Mouse (Mus musculus): Measurements from ENCODE around the gene Lysmd1. TPM values are rescaled to one million over a fixed set of nuclear protein-coding genes. Genes with fewer than 3 reads are reported as not detected.

Gene Lysmd1
- polyA plus RNA-seq, 1 experiment from 2014 or later = 19.1 TPM

GRCm38 (mm10) chr3:95178948-95179347 is 45.1 kb downstream of the Lysmd1 start:
- H3K4me1 ChIP-seq = peaks cover 2% of the 10 kb centered on the region; the same call in 1 of the 2 replicates
- H3K4me2 ChIP-seq (replicated peaks) = no peak overlapping the region
- H3K4me3 ChIP-seq = no peak overlapping the region
- ATAC-seq (ENCODE audit: low FRiP score, low read depth) = no peak
- 82% methylated on average over 5 of the region's 5 CpGs for WGBS
- H3K9ac ChIP-seq = no peak overlapping the region
- peaks cover 3% of the 10 kb centered on the region; the same call in 1 of the 2 replicates for H3K27me3 ChIP-seq
- no peaks in the 10 kb centered on the region for H3K9me3 ChIP-seq
- no peak overlapping the region for H3K27ac ChIP-seq
- H3K36me3 ChIP-seq = peaks cover 18% of the 10 kb centered on the region

DNA sequence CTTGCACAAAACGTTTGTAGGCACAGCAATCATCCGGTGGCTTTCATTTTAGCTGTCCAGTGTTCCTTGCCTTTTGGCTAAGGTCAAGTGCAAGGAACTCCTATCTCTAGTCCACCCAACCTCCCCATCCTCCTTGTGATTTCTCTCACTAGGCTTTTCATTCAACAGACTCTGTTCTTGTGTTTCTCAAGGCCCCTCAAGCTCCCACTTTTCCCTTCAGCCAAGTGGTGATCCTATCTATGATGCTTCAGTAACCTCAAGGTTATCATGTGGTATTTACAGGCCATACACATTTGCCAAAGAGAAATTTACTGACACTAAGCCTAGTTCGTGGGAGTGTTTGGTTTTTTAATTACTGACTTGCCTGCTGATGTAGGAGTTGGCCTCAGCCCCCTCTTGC is 46.0 kb downstream of the Lysmd1 start:
- 70% methylated on average over 3 of the region's 3 CpGs for WGBS
- no peak for ATAC-seq (ENCODE audit: low FRiP score, low read depth)

DNA sequence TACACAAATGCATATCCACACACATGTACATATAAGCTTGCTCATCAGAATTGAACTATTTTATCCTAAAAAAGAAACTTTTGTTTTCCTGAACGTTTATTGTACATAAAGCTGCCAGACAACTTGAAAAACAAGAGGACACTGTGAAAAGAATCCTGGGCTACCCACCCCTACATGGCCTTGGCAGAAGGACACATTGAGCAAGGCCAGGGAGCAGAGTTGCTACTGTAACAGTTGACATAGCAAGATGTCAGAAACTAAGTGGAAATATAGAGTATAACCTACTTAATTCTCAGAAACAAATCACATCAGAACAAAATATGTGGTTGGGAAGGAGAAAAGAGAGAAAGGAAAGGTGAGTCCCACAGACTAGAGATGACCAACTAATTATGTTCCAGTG is 48.0 kb downstream of the Lysmd1 start:
- Histone ChIP-seq H3K4me2 (replicated peaks) (no peak overlapping the region), H3K36me3 (peaks cover 46% of the 10 kb centered on the region), H3K27ac (no peak overlapping the region), H3K27me3 (no peaks in the 10 kb centered on the region), H3K9ac (no peak overlapping the region), H3K4me1 (no peaks in the 10 kb centered on the region), H3K4me3 (no peak overlapping the region), H3K9me3 (no peaks in the 10 kb centered on the region)
- no peak for ATAC-seq (ENCODE audit: low FRiP score, low read depth)
- 74% methylated on average over 1 of the region's 1 CpGs for WGBS

More for the DNA sequence above, 46.0 kb downstream of the Lysmd1 start:
- Histone ChIP-seq H3K4me1 (no peaks in the 10 kb centered on the region), H3K4me2 (replicated peaks) (no peak overlapping the region), H3K27ac (no peak overlapping the region), H3K9ac (no peak overlapping the region), H3K9me3 (no peaks in the 10 kb centered on the region), H3K36me3 (peaks cover 28% of the 10 kb centered on the region), H3K4me3 (no peak overlapping the region), H3K27me3 (no peaks in the 10 kb centered on the region)

GRCm38 (mm10) chr3:95184796-95185577 is 51.1 kb downstream of the Lysmd1 start:
- Histone ChIP-seq H3K9ac (no peak overlapping the region), H3K9me3 (no peaks in the 10 kb centered on the region), H3K4me1 (no peaks in the 10 kb centered on the region), H3K4me3 (no peak overlapping the region), H3K4me2 (replicated peaks) (no peak overlapping the region), H3K36me3 (peaks cover 77% of the 10 kb centered on the region), H3K27me3 (no peaks in the 10 kb centered on the region), H3K27ac (no peak overlapping the region)
- no peak for ATAC-seq (ENCODE audit: low FRiP score, low read depth)
- WGBS = 90% methylated on average over 9 of the region's 9 CpGs

- H3K4me3 ChIP-seq = no peak overlapping the region
- no peak overlapping the region for H3K4me2 ChIP-seq (replicated peaks)
- H3K27me3 ChIP-seq = no peaks in the 10 kb centered on the region
- WGBS = 96% methylated on average over 2 of the region's 2 CpGs
- no peak overlapping the region for H3K9ac ChIP-seq
- no peaks in the 10 kb centered on the region for H3K9me3 ChIP-seq
- no peak overlapping the region for H3K27ac ChIP-seq
- ATAC-seq (ENCODE audit: low FRiP score, low read depth) = no peak
- H3K4me1 ChIP-seq = no peaks in the 10 kb centered on the region
- peaks cover 83% of the 10 kb centered on the region for H3K36me3 ChIP-seq
These were observed 52.2 kb downstream of the Lysmd1 start for GRCm38 (mm10) chr3:95186100-95186499.

DNA sequence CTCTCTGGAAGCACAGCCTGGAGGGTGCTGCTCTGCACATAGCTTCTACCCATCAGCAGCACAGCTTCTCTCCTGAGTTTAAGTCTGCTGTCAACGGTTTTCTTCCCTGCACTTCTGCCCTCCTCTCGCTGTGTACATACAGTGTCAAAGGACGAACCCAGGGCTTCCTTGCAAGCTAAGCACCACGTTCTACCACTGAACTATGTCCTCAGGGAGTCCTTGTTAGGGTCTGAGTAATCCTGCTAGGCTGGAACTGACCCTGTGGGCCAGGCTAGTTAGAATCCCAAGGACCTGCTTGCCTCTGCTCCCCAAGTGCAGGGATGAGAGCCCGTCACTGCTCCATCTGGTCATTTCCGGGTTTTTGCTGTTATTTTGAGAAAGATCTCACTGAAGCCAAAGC is 53.0 kb downstream of the Lysmd1 start:
- Histone ChIP-seq H3K36me3 (peaks cover 85% of the 10 kb centered on the region), H3K4me2 (replicated peaks) (no peak overlapping the region), H3K4me3 (no peak overlapping the region), H3K4me1 (no peaks in the 10 kb centered on the region), H3K27ac (no peak overlapping the region), H3K9me3 (no peaks in the 10 kb centered on the region), H3K9ac (no peak overlapping the region), H3K27me3 (no peaks in the 10 kb centered on the region)
- no peak for ATAC-seq (ENCODE audit: low FRiP score, low read depth)
- WGBS = 86% methylated on average over 6 of the region's 6 CpGs

Small RNA genes lying within 50 kb of the gene (microRNA-seq; reads per million reads assigned to microRNA genes)
- gene Mir8099-1 = not detected

Other genes starting within 250 kb of the Lysmd1 start
- gene Psmb4, start 247.1 kb upstream of the Lysmd1 start, polyA plus RNA-seq (2015; fragmentation: Nextera tagmentation; extraction: Ambion mirVana) = 361 and 368 TPM in 2 replicates
- gene Selenbp1, start 201.0 kb upstream of the Lysmd1 start, polyA plus RNA-seq (2015; fragmentation: Nextera tagmentation; extraction: Ambion mirVana) = 32.7 and 34.8 TPM in 2 replicates
- 8.6 TPM in 2 replicates for gene Rfx5, start 180.0 kb upstream of the Lysmd1 start, polyA plus RNA-seq (2015; fragmentation: Nextera tagmentation; extraction: Ambion mirVana)
- 27.8 and 34.3 TPM in 2 replicates for gene Pi4kb, start 159.4 kb upstream of the Lysmd1 start, polyA plus RNA-seq (2015; fragmentation: Nextera tagmentation; extraction: Ambion mirVana)
- gene Zfp687, start 118.6 kb upstream of the Lysmd1 start, polyA plus RNA-seq (2015; fragmentation: Nextera tagmentation; extraction: Ambion mirVana) = 23.5 and 24.4 TPM in 2 replicates
- gene Psmd4, start 91.5 kb upstream of the Lysmd1 start, polyA plus RNA-seq (2015; fragmentation: Nextera tagmentation; extraction: Ambion mirVana) = 282 and 310 TPM in 2 replicates
- gene Pip5k1a, start 27.2 kb upstream of the Lysmd1 start, polyA plus RNA-seq (2015; fragmentation: Nextera tagmentation; extraction: Ambion mirVana) = 26.5 and 28.4 TPM in 2 replicates
- gene Vps72, start 23.1 kb upstream of the Lysmd1 start, polyA plus RNA-seq (2015; fragmentation: Nextera tagmentation; extraction: Ambion mirVana) = 216 and 217 TPM in 2 replicates
- 1.9 and 2.5 TPM in 2 replicates for gene Tmod4, start 9.6 kb upstream of the Lysmd1 start, polyA plus RNA-seq (2015; fragmentation: Nextera tagmentation; extraction: Ambion mirVana)
- gene Scnm1, start 77 bp upstream of the Lysmd1 start, polyA plus RNA-seq (2015; fragmentation: Nextera tagmentation; extraction: Ambion mirVana) = 82.4 and 84.4 TPM in 2 replicates
- gene Tnfaip8l2, start 8.3 kb downstream of the Lysmd1 start, polyA plus RNA-seq (2015; fragmentation: Nextera tagmentation; extraction: Ambion mirVana) = 2.6 and 3.1 TPM in 2 replicates
- 11.1 and 11.7 TPM in 2 replicates for gene Sema6c, start 26.4 kb downstream of the Lysmd1 start, polyA plus RNA-seq (2015; fragmentation: Nextera tagmentation; extraction: Ambion mirVana)
- gene Gabpb2, start 83.8 kb downstream of the Lysmd1 start, polyA plus RNA-seq (2015; fragmentation: Nextera tagmentation; extraction: Ambion mirVana) = 11.5 and 12.5 TPM in 2 replicates
- gene Cdc42se1, start 94.6 kb downstream of the Lysmd1 start, polyA plus RNA-seq (2015; fragmentation: Nextera tagmentation; extraction: Ambion mirVana) = 77.1 and 82.7 TPM in 2 replicates
- 15.1 and 17.1 TPM in 2 replicates for gene Mllt11, start 98.1 kb downstream of the Lysmd1 start, polyA plus RNA-seq (2015; fragmentation: Nextera tagmentation; extraction: Ambion mirVana)
- 0.73 and 0.88 TPM in 2 replicates for gene Gm128, start 107.5 kb downstream of the Lysmd1 start, polyA plus RNA-seq (2015; fragmentation: Nextera tagmentation; extraction: Ambion mirVana)
- gene Bnipl, start 117.1 kb downstream of the Lysmd1 start, polyA plus RNA-seq (2015; fragmentation: Nextera tagmentation; extraction: Ambion mirVana) = 2.2 and 2.5 TPM in 2 replicates
- gene Mindy1, start 147.3 kb downstream of the Lysmd1 start, polyA plus RNA-seq (2015; fragmentation: Nextera tagmentation; extraction: Ambion mirVana) = 38.1 and 41.2 TPM in 2 replicates
- 24.2 and 26.9 TPM in 2 replicates for gene Prune1, start 148.0 kb downstream of the Lysmd1 start, polyA plus RNA-seq (2015; fragmentation: Nextera tagmentation; extraction: Ambion mirVana)
- 2.0 and 2.5 TPM in 2 replicates for gene Anxa9, start 173.1 kb downstream of the Lysmd1 start, polyA plus RNA-seq (2015; fragmentation: Nextera tagmentation; extraction: Ambion mirVana)
- 181 and 184 TPM in 2 replicates for gene Cers2, start 180.7 kb downstream of the Lysmd1 start, polyA plus RNA-seq (2015; fragmentation: Nextera tagmentation; extraction: Ambion mirVana)
- 47.2 and 53.0 TPM in 2 replicates for gene Setdb1, start 223.1 kb downstream of the Lysmd1 start, polyA plus RNA-seq (2015; fragmentation: Nextera tagmentation; extraction: Ambion mirVana)

All from limb, embryonic 13.5 days (tissue).